Mouse (Mus musculus) forebrain, embryonic 13.5 days (tissue): Measurements from ENCODE around the gene Mrpl16. TPM values are rescaled to one million over a fixed set of nuclear protein-coding genes. Genes with fewer than 3 reads are reported as not detected.

ENCODE experiments used
- ATAC-seq: fragments of 200-750 bp; cut with Nextera tagmentation; 2 replicates; pipeline ENCODE4 v1.8.0; 2017
- H3K27ac ChIP-seq: fragments of 300-500 bp; sonication (generic); 2 replicates; pipeline ENCODE4 v1.5.1; 2015; ENCODE audit warnings: inconsistent platforms, mild to moderate bottlenecking, moderate library complexity
- H3K27me3 ChIP-seq: fragments of 300-500 bp; sonication (generic); 2 replicates; pipeline ENCODE4 v1.6.1; 2015; ENCODE audit warnings: mild to moderate bottlenecking, inconsistent platforms
- H3K36me3 ChIP-seq: fragments of 300-500 bp; sonication (generic); 2 replicates; pipeline ENCODE4 v1.6.1; 2015; ENCODE audit warnings: mild to moderate bottlenecking, inconsistent platforms; ENCODE audit not compliant: poor library complexity, severe bottlenecking
- H3K4me1 ChIP-seq: fragments of 300-500 bp; sonication (generic); 2 replicates; pipeline ENCODE4 v1.6.1; 2015; ENCODE audit warnings: inconsistent platforms
- H3K4me2 ChIP-seq: fragments of 300-500 bp; sonication (generic); 2 replicates; pipeline ENCODE4 v1.6.1; 2015; ENCODE audit warnings: inconsistent platforms, mild to moderate bottlenecking, moderate library complexity
- H3K4me3 ChIP-seq: fragments of 300-500 bp; sonication (generic); 2 replicates; pipeline ENCODE4 v1.5.1; 2015; ENCODE audit warnings: mild to moderate bottlenecking, inconsistent platforms
- H3K9ac ChIP-seq: fragments of 300-500 bp; sonication (generic); 2 replicates; pipeline ENCODE4 v1.6.1; 2015; ENCODE audit warnings: mild to moderate bottlenecking, inconsistent platforms
- H3K9me3 ChIP-seq: fragments of 300-500 bp; sonication (generic); replicated peaks from 2 replicates; pipeline ENCODE4 v1.6.1; 2016; ENCODE audit warnings: inconsistent platforms
- WGBS: fragments of 180-500 bp; shearing (Covaris S2); methylation state at CpG from one replicate; pipeline ENCODE4 v1.1.7; 2015; 5-methylcytosine and 5-hydroxymethylcytosine counted together
- polyA plus RNA-seq: library from polyadenylated mRNA; unstranded; fragments of >200 nt; fragmentation: Nextera tagmentation; extraction: Ambion mirVana; gene quantifications from 2 replicates; pipeline ENCODE4 v1.2.1, GENCODE M21; 2015

Gene Mrpl16
- 46.1 and 48.2 TPM in 2 replicates for polyA plus RNA-seq

GRCm38 (mm10) chr19:11770205-11770892 lies at the start of gene Mrpl16:
TSS of gene Mrpl16 (plus strand) at chr19:11770391.
- H3K9me3 ChIP-seq, result no peaks in the 10 kb centered on the region
- H3K9ac ChIP-seq, result peak within 1 kb of the TSS; percentile 78
- H3K4me2 ChIP-seq, result peak within 1 kb of the TSS; percentile 75
- peaks cover 23% of the 10 kb centered on the region for H3K36me3 ChIP-seq
- H3K4me3 ChIP-seq, result peak within 1 kb of the TSS; percentile 56
- H3K27me3 ChIP-seq, result 0 out of 2 replicates have a peak, but pooled peaks cover 4% of the 10 kb centered on the region
- no peak within 1 kb of the TSS for H3K27ac ChIP-seq
- peaks cover 12% of the 10 kb centered on the region for H3K4me1 ChIP-seq
- under 1% methylated on average over 30 of the region's 30 CpGs for WGBS
- ATAC-seq, result peak; percentile 94

GRCm38 (mm10) chr19:11723870-11724269 lies 46.3 kb upstream of the Mrpl16 start:
- Histone ChIP-seq H3K4me1 (no peaks in the 10 kb centered on the region), H3K9me3 (no peaks in the 10 kb centered on the region), H3K27ac (no peak overlapping the region), H3K27me3 (no peaks in the 10 kb centered on the region), H3K4me3 (no peak overlapping the region), H3K9ac (no peak overlapping the region), H3K36me3 (no peaks in the 10 kb centered on the region), H3K4me2 (no peak overlapping the region)
- 92% methylated on average over 2 of the region's 2 CpGs for WGBS
- no peak for ATAC-seq

- ATAC-seq, result no peak
- no peaks in the 10 kb centered on the region for H3K9me3 ChIP-seq
Observed at GRCm38 (mm10) chr19:11724275-11724674, 45.9 kb upstream of the Mrpl16 start.

GRCm38 (mm10) chr19:11725915-11726314 lies 44.3 kb upstream of the Mrpl16 start:
- Histone ChIP-seq H3K27ac (no peak overlapping the region), H3K9me3 (no peaks in the 10 kb centered on the region), H3K4me1 (no peaks in the 10 kb centered on the region), H3K4me3 (no peak overlapping the region), H3K4me2 (no peak overlapping the region), H3K36me3 (no peaks in the 10 kb centered on the region), H3K9ac (no peak overlapping the region), H3K27me3 (no peaks in the 10 kb centered on the region)
- no peak for ATAC-seq
- WGBS, result 86% methylated on average over 2 of the region's 2 CpGs

More at GRCm38 (mm10) chr19:11724275-11724674, 45.9 kb upstream of the Mrpl16 start:
- Histone ChIP-seq H3K4me1 (no peaks in the 10 kb centered on the region), H3K36me3 (no peaks in the 10 kb centered on the region), H3K4me2 (no peak overlapping the region), H3K4me3 (no peak overlapping the region), H3K27me3 (no peaks in the 10 kb centered on the region), H3K27ac (no peak overlapping the region), H3K9ac (no peak overlapping the region)
- 82% methylated on average over 6 of the region's 6 CpGs for WGBS

GRCm38 (mm10) chr19:11727304-11727703 lies 42.9 kb upstream of the Mrpl16 start:
- Histone ChIP-seq H3K27ac (no peak overlapping the region), H3K4me1 (no peaks in the 10 kb centered on the region), H3K9me3 (no peaks in the 10 kb centered on the region), H3K4me3 (no peak overlapping the region), H3K27me3 (no peaks in the 10 kb centered on the region), H3K9ac (no peak overlapping the region), H3K36me3 (no peaks in the 10 kb centered on the region), H3K4me2 (no peak overlapping the region)
- WGBS, result 94% methylated on average over 5 of the region's 5 CpGs
- ATAC-seq, result no peak

GRCm38 (mm10) chr19:11730278-11730677 lies 39.9 kb upstream of the Mrpl16 start:
- 89% methylated on average over 1 of the region's 1 CpGs for whole genome bisulfite sequencing
- Histone ChIP-seq H3K4me3 (no peak overlapping the region), H3K9me3 (no peaks in the 10 kb centered on the region), H3K4me2 (no peak overlapping the region), H3K27ac (no peak overlapping the region), H3K9ac (no peak overlapping the region), H3K4me1 (no peaks in the 10 kb centered on the region), H3K27me3 (no peaks in the 10 kb centered on the region), H3K36me3 (no peaks in the 10 kb centered on the region)
- no peak for ATAC-seq

- no peak overlapping the region for H3K4me2 ChIP-seq
- no peak overlapping the region for H3K27ac ChIP-seq
- H3K9me3 ChIP-seq, result no peaks in the 10 kb centered on the region
- no peaks in the 10 kb centered on the region for H3K27me3 ChIP-seq
- no peaks in the 10 kb centered on the region for H3K36me3 ChIP-seq
- H3K9ac ChIP-seq, result no peak overlapping the region
- WGBS, result 51% methylated on average over 1 of the region's 1 CpGs
- ATAC-seq, result no peak
- no peaks in the 10 kb centered on the region for H3K4me1 ChIP-seq
- H3K4me3 ChIP-seq, result no peak overlapping the region
Observed at GRCm38 (mm10) chr19:11736455-11736854, 33.7 kb upstream of the Mrpl16 start.

- Histone ChIP-seq H3K4me1 (no peaks in the 10 kb centered on the region), H3K4me3 (no peak overlapping the region), H3K9me3 (no peaks in the 10 kb centered on the region), H3K27me3 (no peaks in the 10 kb centered on the region), H3K9ac (no peak overlapping the region), H3K27ac (no peak overlapping the region), H3K4me2 (no peak overlapping the region), H3K36me3 (no peaks in the 10 kb centered on the region)
- no peak for ATAC-seq
Observed at GRCm38 (mm10) chr19:11745680-11746079, 24.5 kb upstream of the Mrpl16 start.

GRCm38 (mm10) chr19:11747298-11747697 lies 22.9 kb upstream of the Mrpl16 start, which contains the start of gene Gif:
TSS of gene Gif (plus strand) at chr19:11747554.
- Histone ChIP-seq H3K27me3 (no peaks in the 10 kb centered on the region), H3K9ac (no peak within 1 kb of the TSS), H3K4me2 (no peak within 1 kb of the TSS), H3K4me3 (no peak within 1 kb of the TSS), H3K9me3 (no peaks in the 10 kb centered on the region), H3K4me1 (no peaks in the 10 kb centered on the region), H3K36me3 (no peaks in the 10 kb centered on the region), H3K27ac (no peak within 1 kb of the TSS)
- no peak for ATAC-seq
- WGBS, result 87% methylated on average over 2 of the region's 2 CpGs

GRCm38 (mm10) chr19:11765059-11765458 lies 5.1 kb upstream of the Mrpl16 start:
- H3K4me2 ChIP-seq, result no peak overlapping the region
- no peak for ATAC-seq
- H3K4me1 ChIP-seq, result 0 out of 2 replicates have a peak, but pooled peaks cover 3% of the 10 kb centered on the region
- no peaks in the 10 kb centered on the region for H3K36me3 ChIP-seq
- 76% methylated on average over 3 of the region's 3 CpGs for WGBS
- H3K27me3 ChIP-seq, result 0 out of 2 replicates have a peak, but pooled peaks cover 4% of the 10 kb centered on the region
- no peak overlapping the region for H3K4me3 ChIP-seq
- no peak overlapping the region for H3K9ac ChIP-seq
- no peaks in the 10 kb centered on the region for H3K9me3 ChIP-seq
- H3K27ac ChIP-seq, result no peak overlapping the region

- H3K9ac ChIP-seq, result no peak overlapping the region
- 0 out of 2 replicates have a peak, but pooled peaks cover 4% of the 10 kb centered on the region for H3K27me3 ChIP-seq
- no peak overlapping the region for H3K27ac ChIP-seq
- H3K9me3 ChIP-seq, result no peaks in the 10 kb centered on the region
- ATAC-seq, result no peak
- H3K4me2 ChIP-seq, result no peak overlapping the region
- H3K36me3 ChIP-seq, result no peaks in the 10 kb centered on the region
- H3K4me3 ChIP-seq, result no peak overlapping the region
- 67% methylated on average over 4 of the region's 4 CpGs for WGBS
- peaks cover 12% of the 10 kb centered on the region for H3K4me1 ChIP-seq
Observed at GRCm38 (mm10) chr19:11766413-11766812, 3.8 kb upstream of the Mrpl16 start.

- ATAC-seq, result no peak
- H3K4me2 ChIP-seq, result no peak overlapping the region
- no peaks in the 10 kb centered on the region for H3K9me3 ChIP-seq
- H3K9ac ChIP-seq, result no peak overlapping the region
- peaks cover 12% of the 10 kb centered on the region for H3K4me1 ChIP-seq
- H3K27me3 ChIP-seq, result 0 out of 2 replicates have a peak, but pooled peaks cover 4% of the 10 kb centered on the region
- peaks cover 2% of the 10 kb centered on the region for H3K36me3 ChIP-seq
- H3K4me3 ChIP-seq, result no peak overlapping the region
- 12% methylated on average over 3 of the region's 3 CpGs for WGBS
- H3K27ac ChIP-seq, result no peak overlapping the region
Observed at GRCm38 (mm10) chr19:11768163-11768562, 2.0 kb upstream of the Mrpl16 start.
